Mouse (Mus musculus) MEL (cell line): ENCODE data around the gene Gm6899. TPM values are rescaled to one million over a fixed set of nuclear protein-coding genes. Genes with fewer than 3 reads are reported as not detected.

Experiments used
- DNase-seq: peaks from one replicate; pipeline ENCODE4 v3.0.0; 2011; ENCODE audit warnings: low read depth, low spot score
- H3K27ac ChIP-seq: 2 replicates; pipeline ENCODE4 v1.5.1; 2012; ENCODE audit warnings: low read depth, mild to moderate bottlenecking, control low read depth, low read length, moderate library complexity; ENCODE audit not compliant: control insufficient read depth
- H3K27me3 ChIP-seq, 2 experiments: fragments of 150-350 bp in 1 of 2; sonication (generic) in 1 of 2; 2 replicates each; pipeline ENCODE4 v1.6.1; 2012; ENCODE audit warnings: low read length in 2 of 2, mild to moderate bottlenecking in 2 of 2, improper control_type of control experiment in 1 of 2, moderate library complexity in 1 of 2; ENCODE audit not compliant: insufficient read depth in 2 of 2, control insufficient read depth in 1 of 2
- H3K36me3 ChIP-seq, 2 experiments: 2 replicates each; pipeline ENCODE4 v1.6.1; 2012 to 2014; ENCODE audit warnings: low read length in 2 of 2, improper control_type of control experiment in 1 of 2, inconsistent platforms in 1 of 2, mild to moderate bottlenecking in 1 of 2; ENCODE audit not compliant: insufficient read depth in 2 of 2, control insufficient read depth in 1 of 2
- H3K4me1 ChIP-seq, 2 experiments: fragments of 150-350 bp in 1 of 2; sonication (generic) in 1 of 2; 2 replicates each; pipeline ENCODE4 v1.6.1; 2012; ENCODE audit warnings: low read length in 2 of 2, improper control_type of control experiment in 1 of 2, mild to moderate bottlenecking in 1 of 2; ENCODE audit not compliant: insufficient read depth in 2 of 2, control insufficient read depth in 1 of 2
- H3K4me3 ChIP-seq, 2 experiments: fragments of 150-350 bp in 1 of 2; sonication (generic) in 1 of 2; 2 replicates each; pipeline ENCODE4 v1.5.1; 2012; ENCODE audit warnings: low read depth in 2 of 2, low read length in 2 of 2, mild to moderate bottlenecking in 2 of 2, moderate library complexity in 2 of 2, control low read depth in 1 of 2, improper control_type of control experiment in 1 of 2; ENCODE audit not compliant: control insufficient read depth in 1 of 2, insufficient read depth in 1 of 2
- H3K79me2 ChIP-seq: 2 replicates; pipeline ENCODE4 v1.6.1; 2012; ENCODE audit warnings: mild to moderate bottlenecking, low read length, moderate library complexity; ENCODE audit not compliant: control insufficient read depth, poor library complexity, insufficient read depth
- H3K9ac ChIP-seq: 2 replicates; pipeline ENCODE4 v1.6.1; 2012; ENCODE audit warnings: low read depth, mild to moderate bottlenecking, control low read depth, low read length, moderate library complexity; ENCODE audit not compliant: control insufficient read depth, poor library complexity, severe bottlenecking
- H3K9me3 ChIP-seq: fragments of 150-350 bp; sonication (generic); replicated peaks from 2 replicates; pipeline ENCODE4 v1.6.1; 2012; ENCODE audit warnings: mild to moderate bottlenecking, low read length, improper control_type of control experiment, moderate library complexity; ENCODE audit not compliant: insufficient read depth
- CHD1 ChIP-seq: IDR thresholded peaks from 2 replicates; pipeline ENCODE4 v1.6.1; 2012; ENCODE audit warnings: low read depth, mild to moderate bottlenecking, inconsistent platforms, low read length, improper control_type of control experiment
- CTCF ChIP-seq, 3 experiments: IDR thresholded peaks in 2 of 3; conservative IDR thresholded peaks in 1 of 3; 2 replicates each; pipeline ENCODE4 v1.5.1; 2011 to 2012; ENCODE audit warnings: low read length in 3 of 3, low read depth in 2 of 3, mild to moderate bottlenecking in 2 of 3, improper control_type of control experiment in 1 of 3, inconsistent platforms in 1 of 3, mixed read lengths in 1 of 3, moderate library complexity in 1 of 3; ENCODE audit not compliant: control insufficient read depth in 1 of 3, insufficient read depth in 1 of 3, poor library complexity in 1 of 3, severe bottlenecking in 1 of 3
- E2F4 ChIP-seq: IDR thresholded peaks from 2 replicates; pipeline ENCODE4 v1.6.1; 2011; ENCODE audit warnings: low read depth, low read length, improper control_type of control experiment, borderline replicate concordance
- ELF1 ChIP-seq: IDR thresholded peaks from 2 replicates; pipeline ENCODE4 v1.6.1; 2014; ENCODE audit warnings: low read depth, mild to moderate bottlenecking, inconsistent platforms, low read length, improper control_type of control experiment, moderate library complexity
- EP300 ChIP-seq, 2 experiments: IDR thresholded peaks; 2 replicates each; pipeline ENCODE4 v1.6.1; 2011; ENCODE audit warnings: improper control_type of control experiment in 2 of 2, low read length in 2 of 2, low read depth in 1 of 2, mild to moderate bottlenecking in 1 of 2
- GABPA ChIP-seq: IDR thresholded peaks from 2 replicates; pipeline ENCODE4 v1.6.1; 2012; ENCODE audit warnings: low read depth, mild to moderate bottlenecking, inconsistent platforms, low read length, improper control_type of control experiment, moderate library complexity
- GATA1 ChIP-seq: IDR thresholded peaks from 2 replicates; pipeline ENCODE4 v1.6.1; 2011; ENCODE audit warnings: low read depth, low read length, improper control_type of control experiment
- HCFC1 ChIP-seq: IDR thresholded peaks from 2 replicates; pipeline ENCODE4 v1.6.1; 2012; ENCODE audit warnings: low read depth, mild to moderate bottlenecking, inconsistent platforms, low read length, improper control_type of control experiment, moderate library complexity
- MAZ ChIP-seq: IDR thresholded peaks from 2 replicates; pipeline ENCODE4 v1.6.1; 2012; ENCODE audit warnings: low read depth, mild to moderate bottlenecking, inconsistent platforms, low read length, improper control_type of control experiment
- MEF2A ChIP-seq: IDR thresholded peaks from 2 replicates; pipeline ENCODE4 v1.6.1; 2014; ENCODE audit warnings: low read depth, mild to moderate bottlenecking, inconsistent platforms, low read length, improper control_type of control experiment; ENCODE audit not compliant: poor library complexity, insufficient replicate concordance, severe bottlenecking; ENCODE audit errors: extremely low read depth
- MXI1 ChIP-seq: IDR thresholded peaks from 2 replicates; pipeline ENCODE4 v1.6.1; 2011; ENCODE audit warnings: mild to moderate bottlenecking, low read depth, low read length, improper control_type of control experiment
- NELFE ChIP-seq: IDR thresholded peaks from 2 replicates; pipeline ENCODE4 v1.6.1; 2011; ENCODE audit warnings: low read depth, low read length, improper control_type of control experiment
- NRF1 ChIP-seq: IDR thresholded peaks from 2 replicates; pipeline ENCODE4 v1.6.1; 2014; ENCODE audit warnings: low read depth, mild to moderate bottlenecking, inconsistent platforms, low read length, improper control_type of control experiment, moderate library complexity; ENCODE audit not compliant: poor library complexity, insufficient read depth, severe bottlenecking
- POLR2AphosphoS5 ChIP-seq: IDR thresholded peaks from 2 replicates; pipeline ENCODE4 v1.6.1; 2012; ENCODE audit warnings: low read depth, borderline replicate concordance, mild to moderate bottlenecking, inconsistent platforms, low read length, moderate library complexity, mixed read lengths
- RAD21 ChIP-seq: IDR thresholded peaks from 2 replicates; pipeline ENCODE4 v1.6.1; 2011; ENCODE audit warnings: mild to moderate bottlenecking, low read depth, low read length, improper control_type of control experiment
- SMC3 ChIP-seq: IDR thresholded peaks from 2 replicates; pipeline ENCODE4 v1.6.1; 2011; ENCODE audit warnings: low read depth, low read length, improper control_type of control experiment
- TAL1 ChIP-seq: IDR thresholded peaks from 2 replicates; pipeline ENCODE4 v1.6.1; 2012; ENCODE audit warnings: mild to moderate bottlenecking, inconsistent platforms, low read length, moderate library complexity, mixed read lengths
- TBP ChIP-seq: IDR thresholded peaks from 2 replicates; pipeline ENCODE4 v1.8.0; 2011; ENCODE audit warnings: low read depth, low read length, improper control_type of control experiment
- ZC3H11A ChIP-seq: IDR thresholded peaks from 2 replicates; pipeline ENCODE4 v1.6.1; 2012; ENCODE audit warnings: low read depth, mild to moderate bottlenecking, inconsistent platforms, low read length, improper control_type of control experiment
- ZMIZ1 ChIP-seq: IDR thresholded peaks from 2 replicates; pipeline ENCODE4 v1.6.1; 2012; ENCODE audit warnings: low read depth, mild to moderate bottlenecking, inconsistent platforms, low read length, improper control_type of control experiment, moderate library complexity
- polyA plus RNA-seq, 2 experiments: library from polyadenylated mRNA; stranded (reverse) in 1 of 2; unstranded in 1 of 2; fragments of >175 nt in 1 of 2; fragments of >200 nt in 1 of 2; gene quantifications; 2 replicates each; pipeline versions ENCODE4 v1.2.1 to v1.2.4; 2012; ENCODE audit warnings: low replicate concordance in 2 of 2, low read depth in 1 of 2; ENCODE audit not compliant: insufficient read length in 2 of 2, insufficient read depth in 1 of 2, missing spikeins in 1 of 2
- total RNA-seq: library from RNA; depleted of rRNA; stranded (reverse); fragments of 300-350 nt; gene quantifications from 2 replicates; pipeline ENCODE4 v1.2.3, GENCODE M21; 2012

Gm6899 gene
- total and polyA plus RNA-seq, 3 experiments: not detected

DNA sequence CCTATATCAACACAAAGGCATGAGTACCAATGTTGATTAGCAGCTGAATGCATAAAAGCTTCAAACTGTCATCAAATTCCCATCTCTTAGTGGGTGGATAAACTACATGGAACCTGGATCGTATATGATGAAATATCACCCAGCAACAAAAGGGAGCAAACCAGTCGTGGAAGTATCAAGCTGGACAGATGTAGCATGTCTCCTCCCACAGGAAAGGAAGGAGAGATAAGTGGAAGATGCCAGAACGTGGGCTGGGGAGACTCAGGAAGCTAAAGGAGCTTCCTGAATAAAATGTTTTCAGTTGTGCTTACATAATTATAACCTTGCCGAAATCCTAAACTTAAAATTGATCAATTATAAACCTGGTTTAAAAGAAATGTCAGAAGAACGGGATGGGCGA, 4.1 kb downstream of the Gm6899 start:
- Histone ChIP-seq H3K4me1 (peaks cover 35 to 37% of the 10 kb centered on the region in 2 experiments), H3K79me2 (peaks cover 11% of the 10 kb centered on the region), H3K27ac (no peak overlapping the region; the same call in 1 of the 2 replicates), H3K27me3 (no peaks in the 10 kb centered on the region), H3K9ac (no peak overlapping the region), H3K9me3 (no peaks in the 10 kb centered on the region), H3K36me3 (peaks cover 0 to 54% of the 10 kb centered on the region in 2 experiments; a peak in 2 of 4 replicates), H3K4me3 (no peak overlapping the region)
- no peak for TF ChIP-seq RAD21
- TF ChIP-seq MXI1: no peak
- peak; percentile 52 to 77 for TF ChIP-seq EP300 (IDR thresholded peaks at IDR 0.05; ENCODE audit: low read depth in 1 of 2, low read length in 2 of 2)
- no peak for TF ChIP-seq TBP
- TF ChIP-seq NRF1: no peak
- TF ChIP-seq E2F4: no peak
- TF ChIP-seq GATA1: peak; percentile 49
- DNase-seq: peak; percentile 59

DNA sequence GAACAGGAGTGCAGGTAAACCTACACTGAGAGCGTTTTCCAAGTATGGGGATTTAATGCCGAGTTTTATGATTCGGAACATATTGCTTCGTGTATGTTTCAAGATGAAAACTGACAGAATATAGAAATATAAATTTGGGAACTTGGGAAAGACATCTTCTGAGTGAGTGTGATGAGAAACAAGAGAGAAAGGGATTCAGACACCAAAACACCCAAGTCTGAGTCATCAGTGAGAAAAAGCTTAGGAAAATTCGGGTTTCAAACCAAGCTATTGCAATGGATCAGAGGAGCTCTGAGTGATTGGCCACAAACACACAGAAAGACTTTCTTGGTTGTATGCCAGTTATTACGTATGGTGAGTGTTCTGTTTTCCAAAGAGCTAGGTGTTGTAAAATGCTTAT, 4.7 kb downstream of the Gm6899 start:
- peaks cover 0 to 51% of the 10 kb centered on the region in 2 experiments; a peak in 2 of 4 replicates for H3K36me3 ChIP-seq
- H3K27ac ChIP-seq: no peak overlapping the region
- H3K79me2 ChIP-seq: peaks cover 6% of the 10 kb centered on the region; the same call in 1 of the 2 replicates
- H3K9me3 ChIP-seq: no peaks in the 10 kb centered on the region
- TF ChIP-seq RAD21: no peak
- no peak for TF ChIP-seq ZC3H11A
- no peak for TF ChIP-seq GATA1
- TF ChIP-seq CTCF (IDR thresholded peaks at IDR 0.05 in 2 of 3, conservative IDR thresholded peaks at IDR 0.05 in 1 of 3; ENCODE audit: control insufficient read depth in 1 of 3, insufficient read depth in 1 of 3, low read depth in 2 of 3, low read length in 3 of 3, poor library complexity in 1 of 3, severe bottlenecking in 1 of 3): no peak
- TF ChIP-seq CHD1: no peak
- TF ChIP-seq NRF1: no peak
- no peak for TF ChIP-seq ELF1
- TF ChIP-seq POLR2AphosphoS5: no peak
- TF ChIP-seq MAZ: no peak
- no peak for TF ChIP-seq NELFE
- TF ChIP-seq EP300 (IDR thresholded peaks at IDR 0.05; ENCODE audit: low read depth in 1 of 2, low read length in 2 of 2): no peak
- no peak for TF ChIP-seq SMC3
- TF ChIP-seq ZMIZ1: no peak
- no peak for TF ChIP-seq TBP
- TF ChIP-seq MEF2A: no peak
- TF ChIP-seq MXI1: no peak
- TF ChIP-seq GABPA: no peak
- no peak for TF ChIP-seq TAL1
- TF ChIP-seq HCFC1: no peak
- H3K9ac ChIP-seq: no peak overlapping the region
- peaks cover 34 to 35% of the 10 kb centered on the region in 2 experiments for H3K4me1 ChIP-seq
- no peak overlapping the region for H3K4me3 ChIP-seq
- H3K27me3 ChIP-seq: no peaks in the 10 kb centered on the region
- no peak for DNase-seq
